Mouse (Mus musculus) heart, postnatal 25 days (tissue): ENCODE data around the gene Col24a1. TPM values are rescaled to one million over a fixed set of nuclear protein-coding genes. Genes with fewer than 3 reads are reported as not detected.
"Not testable (repeated sequence)": the region's sequence is repeated elsewhere in the genome, so short reads cannot be mapped to it uniquely, and the experiment has no call there.

Source experiments
- DNase-seq: peaks from one replicate; pipeline ENCODE4 v3.0.0; 2022; ENCODE audit warnings: low spot score
- intact Hi-C: fragments of 180-260 bp; cut with DNase I; formaldehyde crosslinking; loops from one replicate; pipeline ENCODE4 v1.15.1; 2025
- total RNA-seq, 2 experiments: library from RNA; stranded (reverse); gene quantifications; 2 replicates each; pipeline ENCODE4 v1.2.3; 2021

Col24a1 gene
- total RNA-seq, 2 experiments from 2014 or later = 0.11 to 0.60 TPM

DNA sequence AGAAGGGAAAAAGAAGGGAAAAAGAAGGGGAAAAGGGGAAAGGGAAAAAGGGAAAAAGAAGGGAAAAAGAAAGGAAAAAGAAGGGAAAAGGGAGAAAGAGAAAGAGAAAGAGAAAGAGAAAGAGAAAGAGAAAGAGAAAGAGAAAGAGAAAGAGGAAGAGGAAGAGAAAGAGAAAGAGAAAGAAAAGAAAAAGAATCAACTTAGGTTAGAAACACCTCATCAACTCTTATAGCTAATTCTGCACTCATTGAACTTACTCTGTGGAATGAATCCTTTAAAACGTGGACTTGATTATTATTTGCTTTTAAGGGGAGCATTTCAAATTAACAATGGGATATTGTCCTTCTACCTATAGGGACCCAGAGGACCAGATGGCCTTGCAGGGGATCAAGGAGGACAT is 148.7 kb downstream of the Col24a1 start:
- intact Hi-C loops = no loop called here
- DNase-seq = no peak

- no peak for DNase-seq
- intact Hi-C loops = loop anchor here (1.0 kb wide), 1 partner anchor 77 kb away; no protein-coding TSS in a partner anchor
Observed at GRCm38 (mm10) chr3:145442268-145442667, 150.0 kb downstream of the Col24a1 start.

DNA sequence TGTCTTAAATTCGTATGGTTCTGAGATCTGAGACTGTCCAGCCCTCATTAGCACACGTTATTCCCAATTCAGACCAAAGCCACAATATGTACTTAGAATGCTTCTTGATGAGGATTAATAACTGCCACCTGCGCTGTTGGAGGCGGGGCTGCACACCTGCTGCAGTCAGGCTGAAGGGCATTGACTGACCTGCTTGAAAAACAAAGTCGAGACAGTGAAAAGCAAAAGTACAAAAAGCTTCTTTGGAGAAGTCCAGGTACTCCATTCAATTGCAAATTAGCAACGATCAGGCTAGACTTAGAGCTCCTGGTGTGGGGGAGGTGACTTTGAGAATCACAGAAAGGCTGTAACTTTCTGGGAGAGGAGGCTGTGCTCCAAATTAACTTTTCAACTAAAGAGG is 150.9 kb downstream of the Col24a1 start:
- intact Hi-C loops = not testable (repeated sequence)

DNA sequence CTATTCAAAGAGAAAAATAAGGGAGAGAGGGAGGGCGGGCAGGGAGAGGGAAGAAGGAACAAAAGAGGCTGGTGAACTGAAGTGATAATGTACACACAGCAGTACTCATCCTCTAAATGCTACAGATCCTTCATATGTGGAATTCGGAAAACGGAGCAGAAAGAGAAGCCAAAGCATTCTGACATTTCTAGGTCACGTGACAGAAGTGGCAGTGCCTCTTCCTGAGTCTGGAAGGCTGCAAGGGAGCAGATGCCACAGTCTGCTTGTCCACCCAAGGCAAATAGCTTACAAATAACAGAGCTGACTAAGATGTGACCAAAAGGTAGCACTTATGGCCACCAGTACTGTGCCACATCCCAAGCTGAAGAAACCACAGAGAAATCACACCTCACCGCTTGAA is 164.8 kb downstream of the Col24a1 start:
- intact Hi-C loops = no loop called here

More for the DNA sequence above, 150.9 kb downstream of the Col24a1 start:
- not testable (repeated sequence) for DNase-seq

GRCm38 (mm10) chr3:145462351-145462750 is 170.1 kb downstream of the Col24a1 start:
- intact Hi-C loops = no loop called here

More for the DNA sequence above, 164.8 kb downstream of the Col24a1 start:
- no peak for DNase-seq

GRCm38 (mm10) chr3:145463731-145464130 is 171.5 kb downstream of the Col24a1 start:
- intact Hi-C loops = no loop called here

More at GRCm38 (mm10) chr3:145462351-145462750, 170.1 kb downstream of the Col24a1 start:
- DNase-seq = no peak

DNA sequence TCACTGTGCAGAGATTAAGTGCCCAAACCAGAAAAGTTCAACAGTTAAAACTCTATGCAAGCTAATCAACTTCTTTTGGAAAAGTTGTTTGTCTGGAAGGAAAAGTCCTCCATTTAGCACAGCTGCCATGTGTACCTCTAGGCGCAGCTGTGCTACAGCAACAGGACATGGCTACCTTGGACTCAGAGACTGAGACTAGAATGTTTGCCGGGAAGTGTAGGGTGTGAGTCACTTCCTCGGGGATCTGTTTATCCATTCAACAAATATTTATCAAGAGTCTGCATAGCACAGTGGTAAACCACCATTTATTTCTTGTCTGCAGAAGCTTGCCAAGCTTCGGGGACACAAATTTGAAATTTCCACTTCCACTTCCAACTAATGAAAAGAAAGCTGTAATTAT is 178.8 kb downstream of the Col24a1 start:
- no peak for DNase-seq
- intact Hi-C loops = no loop called here

More at GRCm38 (mm10) chr3:145463731-145464130, 171.5 kb downstream of the Col24a1 start:
- DNase-seq = no peak

DNA sequence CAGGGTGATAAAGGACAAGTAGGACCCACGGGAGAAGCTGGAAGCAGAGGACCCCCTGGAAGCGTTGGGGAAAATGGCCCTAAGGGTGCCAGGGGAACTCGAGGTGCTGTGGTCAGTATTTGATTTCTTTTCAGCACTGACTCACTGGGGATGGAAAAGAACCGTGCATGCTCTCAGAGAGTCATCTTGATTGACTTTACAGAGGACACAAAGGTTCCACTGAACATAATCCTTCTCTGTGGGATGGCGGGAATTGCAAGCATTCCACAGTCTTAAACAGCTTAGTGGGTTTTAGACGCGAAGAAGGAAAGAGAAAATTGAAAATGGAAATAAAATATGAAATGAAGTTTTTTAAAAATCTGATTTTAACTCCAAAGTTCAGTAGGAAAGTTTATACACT is 181.9 kb downstream of the Col24a1 start:
- DNase-seq = no peak
- intact Hi-C loops = no loop called here

GRCm38 (mm10) chr3:145476634-145477033 is 184.4 kb downstream of the Col24a1 start:
- intact Hi-C loops = loop anchor here (2.0 kb wide), 1 partner anchor 174 kb away; no protein-coding TSS in a partner anchor
- no peak for DNase-seq

- no peak for DNase-seq
Observed at GRCm38 (mm10) chr3:145477074-145477473, 184.8 kb downstream of the Col24a1 start.

GRCm38 (mm10) chr3:145478446-145478845 is 186.2 kb downstream of the Col24a1 start:
- intact Hi-C loops = no loop called here
- no peak for DNase-seq

More at GRCm38 (mm10) chr3:145477074-145477473, 184.8 kb downstream of the Col24a1 start:
- intact Hi-C loops = loop anchor here (2.0 kb wide), 1 partner anchor 174 kb away; no protein-coding TSS in a partner anchor

- no peak for DNase-seq
- intact Hi-C loops = no loop called here
Observed at GRCm38 (mm10) chr3:145490279-145490678, 198.0 kb downstream of the Col24a1 start.

- intact Hi-C loops = no loop called here
- DNase-seq = no peak
Observed at GRCm38 (mm10) chr3:145491326-145491725, 199.1 kb downstream of the Col24a1 start.

- DNase-seq = no peak
- intact Hi-C loops = no loop called here
Observed at GRCm38 (mm10) chr3:145498127-145498526, 205.9 kb downstream of the Col24a1 start.

DNA sequence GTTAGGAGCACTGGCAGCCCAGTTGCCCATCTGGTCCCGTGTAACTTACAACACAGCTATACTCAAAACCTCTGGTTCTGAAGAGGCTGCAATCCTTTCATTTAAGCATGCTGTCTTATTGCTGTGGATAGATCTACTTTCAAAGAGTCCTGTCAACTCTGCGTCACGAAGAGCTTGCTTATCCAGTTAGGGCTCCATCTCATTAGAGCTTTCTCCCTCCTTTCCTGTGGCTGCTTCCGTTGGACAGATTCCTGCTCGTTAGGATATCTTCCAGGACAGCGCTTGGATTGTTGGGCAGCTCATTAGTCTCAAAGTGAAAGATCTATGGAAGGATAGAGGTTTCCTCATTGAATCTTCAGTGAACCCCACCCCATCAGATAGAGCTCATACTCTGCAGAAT is 206.6 kb downstream of the Col24a1 start:
- intact Hi-C loops = no loop called here
- DNase-seq = no peak

GRCm38 (mm10) chr3:145504830-145505229 is 212.6 kb downstream of the Col24a1 start:
- intact Hi-C loops = no loop called here
- no peak for DNase-seq

DNA sequence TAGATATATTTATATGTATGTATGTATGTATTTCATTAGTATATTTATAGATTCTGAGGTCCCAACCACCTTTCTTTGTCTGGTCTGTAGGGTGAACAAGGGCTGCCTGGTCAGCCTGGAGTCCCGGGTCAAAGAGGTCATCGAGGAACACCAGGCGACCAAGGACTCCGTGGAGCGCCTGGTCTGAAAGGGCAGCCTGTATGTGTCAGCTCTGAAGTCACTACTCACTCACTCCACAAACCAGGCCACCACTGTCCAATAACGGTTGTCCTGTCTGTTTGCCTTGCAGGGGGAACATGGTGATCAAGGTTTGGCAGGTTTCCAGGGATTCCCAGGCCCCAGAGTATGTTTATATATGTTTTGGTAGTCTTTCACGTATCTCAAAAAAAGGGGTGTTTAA is 216.3 kb downstream of the Col24a1 start:
- intact Hi-C loops = no loop called here
- DNase-seq = no peak

GRCm38 (mm10) chr3:145514197-145514596 is 221.9 kb downstream of the Col24a1 start:
- DNase-seq = no peak
- intact Hi-C loops = no loop called here

- no peak for DNase-seq
- intact Hi-C loops = no loop called here
Observed at GRCm38 (mm10) chr3:145521528-145522080, 229.3 kb downstream of the Col24a1 start.

- intact Hi-C loops = no loop called here
- DNase-seq = no peak
Observed at GRCm38 (mm10) chr3:145522311-145522710, 230.0 kb downstream of the Col24a1 start.

- DNase-seq = no peak
- intact Hi-C loops = no loop called here
Observed at GRCm38 (mm10) chr3:145525266-145525665, 233.0 kb downstream of the Col24a1 start.

GRCm38 (mm10) chr3:145537870-145538269 is 245.6 kb downstream of the Col24a1 start:
- DNase-seq = no peak
- intact Hi-C loops = no loop called here
